Mouse (Mus musculus): Measurements from ENCODE around the gene Ryr3.
A peak's percentile ranks its signal among the peaks of the same experiment; 100 is the strongest.

The Ryr3 gene

DNA sequence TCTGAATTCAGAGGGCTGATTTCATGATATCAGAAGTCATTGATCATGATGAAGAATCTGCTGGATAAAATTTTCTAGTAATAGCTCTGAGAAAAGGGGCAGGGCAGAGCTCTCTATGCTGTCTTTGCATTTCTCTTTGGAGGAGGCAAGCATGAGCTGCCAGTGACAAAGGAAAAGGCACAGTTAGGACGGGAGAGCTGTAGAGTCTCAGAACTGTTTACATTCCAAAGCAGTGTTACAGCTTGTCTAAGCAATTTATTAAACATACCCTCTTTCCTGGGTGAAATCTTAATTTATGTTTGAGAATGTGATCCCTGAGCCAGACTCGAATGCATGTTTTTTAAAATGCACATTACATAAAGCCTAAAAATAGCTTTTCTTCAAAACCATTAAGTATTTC lies 435.3 kb downstream of the Ryr3 start:
- DNase-seq (ENCODE audit: low spot score): no peak

DNA sequence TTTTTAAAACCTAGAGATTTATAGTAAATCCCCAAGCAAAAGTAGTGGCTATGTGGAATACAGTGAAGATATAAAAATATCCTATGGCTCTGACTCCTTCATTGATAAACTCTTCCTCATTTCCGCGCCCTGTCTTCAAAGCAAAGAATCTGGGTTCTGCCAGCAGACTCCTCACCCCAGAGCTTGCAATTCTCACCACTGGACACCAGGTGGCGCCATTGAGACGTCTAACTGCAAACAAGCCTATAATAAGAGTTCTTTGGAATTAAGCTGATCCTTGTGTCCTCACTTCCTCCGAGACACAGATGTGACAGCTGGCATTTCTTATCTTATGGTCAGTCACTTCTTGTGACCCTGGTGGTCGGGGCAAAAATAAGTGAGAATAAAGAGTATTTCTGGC lies 442.1 kb downstream of the Ryr3 start:
- peak; percentile 76 for DNase-seq (ENCODE audit: low spot score)

DNA sequence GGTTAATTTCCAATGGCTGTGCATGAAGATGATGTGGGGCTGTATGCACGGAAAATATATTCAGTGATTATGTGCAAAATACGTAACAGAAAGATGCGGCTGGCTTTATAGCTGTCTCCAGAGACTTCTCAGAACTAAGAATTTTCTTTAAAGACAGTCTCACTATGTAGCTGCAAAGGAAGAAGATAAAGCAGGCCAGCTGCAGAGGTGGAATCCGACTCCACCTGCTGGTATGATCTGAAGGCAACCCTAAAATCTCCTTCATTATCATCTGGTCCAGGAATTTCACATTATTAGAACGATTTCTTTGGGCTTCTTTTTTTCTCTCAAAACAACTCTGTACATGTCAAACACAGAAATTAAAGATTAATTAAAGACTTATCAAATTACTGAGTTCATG lies 449.2 kb downstream of the Ryr3 start:
- peak; percentile 44 for DNase-seq (ENCODE audit: low spot score)

DNA sequence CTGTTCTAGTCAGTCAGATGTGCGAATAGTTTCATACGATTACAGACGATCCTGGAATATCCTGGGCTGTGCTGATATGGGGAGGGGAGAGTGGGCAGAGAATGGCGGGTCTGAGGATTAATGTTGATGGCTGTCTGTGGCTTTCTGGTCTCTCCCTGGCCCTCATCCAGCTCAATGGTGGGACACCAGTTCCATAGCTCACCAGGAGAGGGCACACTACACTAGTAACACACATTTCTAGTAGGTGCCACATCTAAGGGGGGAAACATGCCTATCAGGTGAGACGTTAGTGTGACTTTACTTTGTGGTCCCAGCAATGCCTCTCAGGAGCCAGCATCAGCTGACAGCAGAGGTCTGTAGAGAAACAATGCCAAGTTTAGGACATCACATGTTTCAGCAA lies 451.9 kb downstream of the Ryr3 start:
- peak; percentile 66 for DNase-seq (ENCODE audit: low spot score)

DNA sequence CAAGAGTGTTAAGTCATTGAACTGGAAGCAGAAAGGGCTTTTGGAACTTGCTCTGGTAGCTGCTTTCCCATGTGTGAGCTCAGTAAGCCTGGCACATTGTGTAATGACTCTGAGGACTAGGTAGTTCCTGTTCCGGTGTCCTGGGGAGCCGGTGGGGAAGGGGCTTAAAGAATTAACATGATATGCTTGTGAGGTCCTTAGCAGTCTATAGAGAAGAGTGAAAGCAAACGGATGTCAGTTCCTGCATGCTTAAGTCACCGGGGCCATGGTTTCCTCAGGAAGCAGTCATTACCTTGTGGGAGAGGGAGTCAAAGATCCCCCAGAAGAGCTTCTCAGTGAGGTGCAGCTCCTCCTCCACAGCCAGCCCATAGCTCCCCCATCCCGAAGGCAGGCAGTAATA lies 452.6 kb downstream of the Ryr3 start:
- no peak for DNase-seq (ENCODE audit: low spot score)

DNA sequence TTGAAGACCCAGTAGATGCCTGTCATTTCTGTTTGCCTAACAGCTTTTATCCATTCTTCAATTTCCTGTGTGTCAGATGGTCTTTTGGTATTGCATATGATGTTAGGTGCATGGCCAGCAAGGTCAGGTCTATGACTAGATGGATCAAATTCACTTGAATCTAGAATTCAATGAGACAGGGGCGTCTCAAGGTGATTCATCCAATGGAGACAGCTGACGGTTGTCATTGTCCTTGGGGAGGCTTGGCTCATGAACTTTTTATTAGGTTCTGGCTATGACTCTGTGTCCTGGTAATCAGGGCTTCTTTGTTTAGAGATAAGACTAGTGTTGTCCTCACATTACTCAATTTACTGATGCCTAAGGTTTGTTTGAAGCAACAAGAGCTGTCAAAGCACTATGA lies 454.9 kb downstream of the Ryr3 start:
- DNase-seq (ENCODE audit: low spot score): no peak

DNA sequence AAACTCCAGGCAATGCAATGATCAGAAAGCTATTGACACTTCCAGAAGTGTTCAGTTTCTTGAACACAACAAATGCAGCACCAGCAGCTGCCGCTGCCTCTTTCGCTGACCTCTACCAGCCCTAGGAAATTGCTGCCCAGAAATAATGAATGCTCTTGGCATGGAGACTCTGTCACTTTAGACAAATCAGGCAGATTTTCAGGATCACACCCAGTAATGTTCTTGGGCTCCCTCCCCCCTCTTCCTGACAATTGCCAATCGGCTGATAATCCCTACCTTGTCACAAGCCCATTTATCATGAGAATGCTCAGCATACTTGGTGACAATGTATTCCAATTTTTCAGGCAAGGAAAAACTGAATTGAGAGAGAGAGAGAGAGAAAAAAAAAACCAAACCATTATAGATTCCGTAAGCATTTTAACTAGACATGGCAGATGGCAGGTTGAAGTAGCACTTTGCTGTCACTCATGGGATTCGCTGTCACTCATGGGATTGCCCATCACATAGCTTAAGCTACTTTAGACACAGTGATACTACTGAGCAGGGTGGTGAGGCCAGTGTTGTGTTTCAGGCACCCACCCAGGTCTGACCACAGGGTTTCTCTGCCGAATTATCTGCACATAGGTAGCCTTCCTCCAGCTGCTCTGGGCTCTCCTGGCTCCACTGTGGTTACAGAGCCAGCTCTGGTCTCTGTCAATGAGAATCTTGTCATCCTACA lies 455.5 kb downstream of the Ryr3 start:
- no peak for DNase-seq (ENCODE audit: low spot score)

DNA sequence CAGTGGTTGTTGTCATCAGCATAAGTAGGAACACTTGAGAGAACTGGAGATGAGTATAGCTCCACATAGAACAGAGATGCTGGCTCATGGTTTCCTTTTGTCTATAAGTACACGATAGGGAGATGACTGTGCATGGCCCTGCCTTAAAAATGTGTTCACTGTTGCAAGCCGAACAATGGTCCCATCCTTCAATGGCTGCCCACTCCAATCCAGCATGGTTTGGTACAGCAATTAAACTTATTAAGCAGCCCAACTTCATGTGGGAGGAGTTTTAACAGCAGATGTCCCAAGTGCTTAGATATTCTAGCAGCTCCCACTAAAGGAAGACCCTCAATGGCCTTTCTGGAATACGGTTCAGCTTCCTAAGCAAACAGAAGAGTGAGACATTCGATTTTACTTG lies 456.2 kb downstream of the Ryr3 start:
- no peak for DNase-seq (ENCODE audit: low spot score)

DNA sequence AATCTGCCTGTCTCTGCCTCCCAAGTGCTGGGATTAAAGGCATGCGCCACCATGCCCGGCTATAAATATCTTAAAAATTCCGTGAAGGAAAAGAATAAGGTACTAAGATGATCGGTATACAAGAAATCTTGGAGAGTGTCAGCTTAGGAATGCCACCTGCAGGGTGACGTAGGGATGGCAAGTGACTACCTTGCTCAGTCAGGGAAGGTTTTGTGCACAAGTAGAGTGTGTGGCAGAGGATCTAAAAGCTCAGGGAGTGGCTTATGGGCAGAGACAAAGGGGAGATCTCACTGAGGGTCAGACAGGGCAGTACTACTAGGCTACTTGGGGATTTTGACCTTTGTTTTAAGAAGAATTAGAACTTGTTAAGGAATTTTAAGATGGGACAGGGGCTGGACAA lies 457.2 kb downstream of the Ryr3 start:
- peak; percentile 46 for DNase-seq (ENCODE audit: low spot score)

DNA sequence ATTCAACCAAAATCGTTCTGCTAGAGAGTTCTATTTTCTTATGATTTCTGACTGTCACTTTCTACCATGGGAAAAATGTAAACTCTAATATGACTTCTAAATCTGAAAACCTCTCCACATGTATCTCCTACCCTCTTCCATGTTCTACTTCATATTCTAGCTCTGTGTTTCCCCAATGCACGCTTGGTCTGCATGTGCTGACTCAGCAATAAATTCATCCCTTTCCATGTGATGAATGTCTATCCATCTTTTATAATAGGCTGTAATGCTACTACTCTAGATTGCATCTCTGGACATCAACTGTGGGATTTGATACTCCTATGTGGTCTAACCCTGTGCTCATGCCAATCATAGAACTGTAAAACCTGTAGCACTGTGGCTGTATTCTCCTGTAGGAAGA lies 458.2 kb downstream of the Ryr3 start:
- no peak for DNase-seq (ENCODE audit: low spot score)

DNA sequence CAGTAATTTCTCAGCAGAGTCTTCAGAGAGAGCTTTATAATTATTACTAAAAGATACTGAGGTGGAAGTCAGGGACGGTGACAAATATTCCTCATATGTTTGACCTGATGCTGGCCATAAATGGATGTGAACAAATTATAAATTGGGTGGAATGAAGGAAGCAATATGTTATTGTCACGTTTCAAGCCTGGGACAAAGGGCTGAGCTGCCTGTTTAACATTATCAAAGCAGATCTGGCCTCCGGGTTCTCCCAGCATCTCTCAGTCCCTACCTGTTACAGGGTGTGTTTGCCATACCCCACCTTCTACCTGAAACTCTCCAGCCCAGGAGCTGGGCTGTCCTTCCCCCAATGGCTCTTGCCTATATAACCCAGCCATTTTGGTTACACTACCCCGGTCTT lies 463.6 kb downstream of the Ryr3 start:
- DNase-seq (ENCODE audit: low spot score): no peak

DNA sequence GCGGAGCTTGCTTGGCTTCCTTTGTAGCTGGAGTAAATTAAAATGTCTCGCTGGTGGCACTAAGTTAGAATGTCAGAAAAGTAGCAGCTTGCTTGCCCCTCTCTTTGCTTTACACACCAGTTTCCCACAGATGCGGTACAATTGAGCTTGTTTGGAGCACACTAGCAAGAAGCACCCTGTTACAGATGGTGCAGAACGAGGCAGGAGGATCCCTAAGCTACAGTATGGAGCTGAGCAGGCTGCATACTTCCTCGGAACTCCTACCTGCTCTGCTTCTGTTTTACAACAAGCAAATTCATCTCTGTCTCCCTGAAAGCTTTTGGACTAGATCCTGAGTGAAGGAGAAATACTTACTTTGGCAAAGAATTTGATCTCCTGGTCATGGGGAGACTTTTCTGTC lies 465.5 kb downstream of the Ryr3 start:
- DNase-seq (ENCODE audit: low spot score): no peak

DNA sequence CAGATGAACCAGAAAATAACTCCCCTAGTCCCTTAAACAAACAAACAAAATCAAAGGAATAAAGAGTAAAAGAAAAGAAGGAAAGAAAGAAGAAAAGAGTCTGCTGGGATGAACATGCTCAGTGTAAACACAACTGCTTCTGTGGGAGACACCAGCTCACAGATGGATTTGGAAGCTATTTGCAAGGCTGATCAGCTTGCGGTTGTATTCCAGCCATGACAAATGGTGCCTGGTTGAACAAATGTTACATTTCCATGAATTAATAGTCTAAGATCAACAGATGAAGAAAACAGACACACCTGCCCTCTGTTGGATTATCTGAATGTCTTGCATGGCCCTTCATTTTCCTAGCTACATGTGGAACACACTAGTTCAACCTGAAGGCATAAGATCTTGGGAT lies 468.4 kb downstream of the Ryr3 start:
- no peak for DNase-seq (ENCODE audit: low spot score)

DNA sequence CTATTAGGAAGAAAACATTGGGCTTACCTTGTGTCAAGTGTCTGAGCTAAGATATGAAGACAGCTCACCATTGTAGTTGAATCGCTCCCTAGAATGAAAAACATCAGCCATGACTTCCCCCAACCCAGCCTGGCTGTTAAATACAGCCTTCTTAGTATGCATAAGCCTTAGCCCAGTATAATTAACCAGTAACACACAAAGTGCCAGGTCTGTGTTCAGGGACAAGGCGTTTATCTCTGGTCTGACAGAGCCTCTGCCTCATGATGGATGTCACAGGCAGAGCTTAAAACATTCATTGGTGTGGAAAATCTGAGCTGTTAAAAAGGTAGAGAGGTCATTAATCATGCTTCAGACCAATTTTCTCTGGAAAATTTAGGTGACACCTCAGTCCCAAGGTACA lies 484.0 kb downstream of the Ryr3 start:
- no peak for DNase-seq (ENCODE audit: low spot score)

DNA sequence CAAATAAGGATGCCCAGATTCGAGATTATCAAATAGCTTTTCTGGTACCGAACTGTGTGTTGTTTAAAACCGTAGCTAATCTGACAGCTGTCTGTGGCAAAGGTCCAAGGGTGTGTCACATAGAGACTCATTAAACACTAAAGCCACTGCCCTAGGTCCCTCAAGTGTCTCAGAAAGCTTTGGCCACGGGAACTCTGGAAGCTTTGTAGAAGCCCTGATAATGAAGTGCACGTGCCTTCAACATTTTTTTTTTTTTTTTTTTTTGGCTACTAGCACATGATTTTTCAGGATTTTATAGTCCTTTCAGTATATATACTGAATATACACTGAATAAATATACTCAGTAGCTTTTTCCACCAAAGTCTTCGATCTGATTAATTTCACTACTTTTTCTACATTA lies 489.1 kb downstream of the Ryr3 start:
- DNase-seq (ENCODE audit: low spot score): no peak

DNA sequence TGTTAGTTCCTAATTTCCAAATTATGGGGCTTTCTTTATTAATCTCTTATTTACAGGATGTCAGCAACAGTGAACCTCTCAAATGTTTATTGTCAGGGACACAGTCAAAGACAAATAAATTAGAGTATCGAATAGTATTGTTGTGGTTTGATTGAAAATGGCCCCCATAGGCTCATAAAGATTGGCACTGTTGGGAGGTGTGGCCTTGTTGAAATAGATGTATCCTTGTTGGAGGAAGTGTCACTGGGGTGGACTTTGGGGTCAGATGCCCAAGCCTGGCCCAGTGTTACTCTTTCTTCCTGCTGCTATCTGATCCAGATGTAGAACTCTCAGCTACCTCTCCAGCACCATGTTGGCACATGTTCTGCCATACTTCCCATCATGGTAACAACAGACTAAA lies 495.7 kb downstream of the Ryr3 start:
- no peak for DNase-seq (ENCODE audit: low spot score)

DNA sequence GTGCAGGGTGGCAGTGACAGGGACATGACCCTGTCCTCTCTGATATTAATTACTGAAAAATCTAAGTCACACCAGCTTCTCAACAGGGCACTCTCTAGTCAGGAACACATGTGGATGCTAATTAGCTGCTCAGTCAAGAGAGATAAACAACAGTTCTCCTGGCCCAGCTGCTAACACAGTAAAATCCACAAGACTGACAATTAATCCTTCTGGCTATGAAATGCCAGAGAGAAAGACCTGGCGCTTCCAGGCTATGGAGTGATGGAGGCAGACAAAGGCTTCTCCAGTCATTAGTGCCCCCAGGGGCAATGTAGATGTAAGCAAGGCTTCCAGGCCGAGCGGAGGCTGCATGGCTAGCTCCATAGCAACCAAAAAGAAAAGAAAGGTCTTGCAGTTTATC lies 496.2 kb downstream of the Ryr3 start:
- DNase-seq (ENCODE audit: low spot score): no peak

DNA sequence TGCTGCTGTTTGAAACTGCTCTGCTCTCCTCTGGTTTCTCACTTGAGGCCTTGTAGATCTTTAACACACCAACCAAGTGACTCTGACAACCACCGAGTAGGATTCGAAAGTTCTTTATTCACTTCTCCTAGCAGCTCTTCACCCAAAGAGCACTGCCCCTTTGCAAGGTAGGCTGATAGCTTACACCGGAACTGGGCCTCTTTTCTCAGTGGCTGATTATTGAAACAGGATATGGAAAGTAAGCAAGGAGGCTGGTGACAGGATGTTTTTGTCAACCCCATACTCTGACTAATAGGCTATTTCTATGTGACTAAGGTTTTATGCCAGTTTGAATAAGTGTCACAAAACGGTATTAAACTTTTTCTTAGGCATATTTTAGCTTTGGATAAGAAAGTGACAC lies 502.2 kb downstream of the Ryr3 start:
- no peak for DNase-seq (ENCODE audit: low spot score)

DNA sequence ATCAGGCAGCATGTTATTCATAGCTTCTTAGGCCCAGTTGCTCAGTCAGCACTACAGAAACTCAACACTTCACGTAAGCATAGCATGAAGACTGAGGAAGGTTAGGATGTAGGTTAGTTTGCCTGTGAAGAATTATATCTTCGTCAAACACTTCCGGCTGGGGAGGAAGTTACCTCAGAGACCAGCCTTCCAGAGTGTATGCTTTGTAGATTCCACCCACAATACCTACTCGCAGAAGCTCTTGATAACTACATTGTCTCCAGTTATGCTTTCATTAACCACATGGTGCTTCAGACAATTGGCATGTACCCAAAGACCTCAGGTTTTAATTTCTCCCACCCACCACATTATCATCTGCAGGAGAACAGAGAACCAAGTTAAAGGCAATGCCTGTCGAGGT lies 535.1 kb downstream of the Ryr3 start:
- no peak for DNase-seq (ENCODE audit: low spot score)

DNA sequence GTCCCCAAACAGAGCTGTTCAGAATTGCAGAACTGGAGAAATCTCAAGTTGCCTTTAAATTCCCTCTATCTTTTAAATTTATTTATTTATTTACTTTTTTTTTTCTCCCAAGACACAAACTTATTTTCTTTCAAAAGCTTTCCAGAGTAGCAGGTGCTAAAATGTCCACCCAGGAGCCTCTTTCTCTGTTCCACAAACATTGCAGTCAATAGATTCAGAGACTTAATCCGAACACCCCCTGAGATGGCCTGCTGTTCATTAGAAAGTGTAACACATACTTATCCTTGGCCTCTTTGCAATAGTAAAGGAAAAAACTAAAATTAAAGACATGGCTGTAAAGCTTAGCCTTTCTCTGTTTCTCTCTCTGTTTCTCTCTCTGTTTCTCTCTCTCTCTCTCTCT lies 539.6 kb downstream of the Ryr3 start:
- no peak for DNase-seq (ENCODE audit: low spot score)

DNA sequence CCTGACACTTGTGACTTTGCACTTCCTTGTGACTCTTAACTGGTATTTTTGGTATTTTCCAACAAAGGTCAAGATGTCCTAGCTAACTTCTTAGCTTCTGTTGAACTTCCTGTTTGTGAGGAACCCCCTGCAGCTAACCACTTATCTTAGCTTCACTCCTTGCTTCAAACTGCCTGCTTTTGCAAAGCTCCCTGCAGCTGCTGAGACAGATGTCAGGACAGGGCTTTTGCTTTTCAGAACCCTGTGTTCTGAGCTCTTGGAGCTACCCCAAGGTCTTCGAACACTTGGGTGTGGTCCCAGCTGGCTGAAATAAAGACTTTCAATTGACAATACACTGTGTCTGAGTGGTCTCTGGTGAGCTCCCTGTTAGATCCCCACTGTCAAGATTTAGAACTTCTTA lies 540.2 kb downstream of the Ryr3 start:
- no peak for DNase-seq (ENCODE audit: low spot score)

DNA sequence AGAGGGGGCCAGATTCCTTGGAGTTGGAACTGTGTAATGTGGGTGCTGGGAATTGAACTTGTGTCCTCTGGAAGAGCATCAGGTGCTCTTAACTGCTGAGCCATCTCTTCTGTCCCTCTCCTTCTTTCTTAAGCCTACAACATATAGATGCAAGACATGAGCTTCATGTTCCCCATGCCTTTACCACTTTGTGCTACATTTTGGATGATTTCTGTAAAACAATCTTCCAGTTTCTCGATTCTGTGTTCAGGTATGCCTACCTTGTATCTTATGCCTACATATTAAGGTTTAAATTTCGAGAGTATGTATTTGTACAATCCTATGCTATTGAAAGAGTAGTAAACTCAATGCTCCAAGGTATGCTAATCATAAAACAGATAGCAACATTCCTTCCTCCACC lies 540.7 kb downstream of the Ryr3 start:
- DNase-seq (ENCODE audit: low spot score): no peak

DNA sequence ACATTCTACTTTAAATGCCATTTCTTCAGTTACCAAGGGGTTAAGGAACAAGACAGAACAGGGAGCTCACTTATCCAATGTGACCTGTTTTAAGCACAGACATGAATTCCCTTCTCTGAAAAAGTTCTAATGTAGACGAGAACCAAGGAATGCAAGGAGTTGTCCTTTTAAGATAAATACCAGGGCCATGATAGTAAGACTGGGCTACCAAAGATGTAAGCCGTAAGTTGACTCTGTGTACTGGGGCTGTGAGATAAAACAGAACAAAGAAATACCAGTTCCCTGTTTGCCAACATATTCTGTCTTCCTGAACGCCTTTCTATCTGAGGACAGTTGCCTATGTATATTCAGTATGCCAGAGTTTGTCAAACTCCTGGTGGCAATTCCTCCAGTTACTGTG lies 547.4 kb downstream of the Ryr3 start:
- no peak for DNase-seq (ENCODE audit: low spot score)

DNA sequence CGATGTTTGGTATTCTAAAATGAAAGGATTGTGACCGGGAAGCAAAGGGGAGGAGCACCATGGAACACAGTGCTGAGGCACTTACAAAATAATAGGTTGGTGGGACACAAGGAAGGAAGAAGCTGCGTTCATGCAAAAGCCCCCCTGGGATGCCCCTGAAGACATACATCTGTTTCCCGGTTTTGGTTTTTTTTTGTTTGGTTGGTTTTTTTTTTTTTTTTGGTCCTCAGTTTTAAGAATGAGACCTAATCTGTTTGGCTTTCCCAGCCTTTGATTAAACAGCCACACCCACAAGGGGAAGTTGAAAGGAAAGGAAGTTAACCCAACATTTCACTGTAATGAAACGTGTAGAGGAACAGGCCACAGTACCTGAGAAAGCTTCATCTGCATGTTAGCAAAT lies 560.8 kb downstream of the Ryr3 start:
- no peak for DNase-seq (ENCODE audit: low spot score)

DNA sequence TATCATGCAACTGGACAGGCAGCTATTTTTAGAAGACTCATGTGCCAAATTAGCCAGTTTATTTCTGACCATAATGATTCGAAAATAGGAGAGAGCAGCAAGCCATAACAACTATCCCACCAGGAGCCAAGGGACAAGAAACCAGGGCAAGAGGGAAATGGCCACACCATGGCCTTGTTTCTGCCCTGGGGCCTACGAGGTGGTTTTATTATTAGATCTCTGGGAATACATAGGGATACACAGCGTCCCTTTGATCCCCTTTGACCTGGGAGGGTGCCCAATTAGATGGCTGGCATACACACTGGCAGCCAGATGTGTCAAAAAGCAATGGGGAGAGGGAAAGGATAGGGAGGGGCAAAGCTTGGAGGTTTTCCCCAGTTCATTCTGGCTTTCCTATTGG lies 563.1 kb downstream of the Ryr3 start:
- DNase-seq (ENCODE audit: low spot score): no peak

Data from testis, postnatal 10 days (tissue).